Mouse (Mus musculus) liver, adult 2 months (tissue): Measurements from ENCODE around the gene Rims4.

Experiments used
- CTCF ChIP-seq: fragments of 200-500 bp; IDR thresholded peaks from 2 replicates; pipeline ENCODE4 v1.5.1; 2011; ENCODE audit warnings: low read depth, low read length, control low read depth
- POLR2A ChIP-seq: fragments of 200-500 bp; IDR thresholded peaks from 2 replicates; pipeline ENCODE4 v1.6.1; 2011; ENCODE audit warnings: low read length, control low read depth; ENCODE audit not compliant: insufficient read depth; ENCODE audit errors: extremely low read depth

DNA sequence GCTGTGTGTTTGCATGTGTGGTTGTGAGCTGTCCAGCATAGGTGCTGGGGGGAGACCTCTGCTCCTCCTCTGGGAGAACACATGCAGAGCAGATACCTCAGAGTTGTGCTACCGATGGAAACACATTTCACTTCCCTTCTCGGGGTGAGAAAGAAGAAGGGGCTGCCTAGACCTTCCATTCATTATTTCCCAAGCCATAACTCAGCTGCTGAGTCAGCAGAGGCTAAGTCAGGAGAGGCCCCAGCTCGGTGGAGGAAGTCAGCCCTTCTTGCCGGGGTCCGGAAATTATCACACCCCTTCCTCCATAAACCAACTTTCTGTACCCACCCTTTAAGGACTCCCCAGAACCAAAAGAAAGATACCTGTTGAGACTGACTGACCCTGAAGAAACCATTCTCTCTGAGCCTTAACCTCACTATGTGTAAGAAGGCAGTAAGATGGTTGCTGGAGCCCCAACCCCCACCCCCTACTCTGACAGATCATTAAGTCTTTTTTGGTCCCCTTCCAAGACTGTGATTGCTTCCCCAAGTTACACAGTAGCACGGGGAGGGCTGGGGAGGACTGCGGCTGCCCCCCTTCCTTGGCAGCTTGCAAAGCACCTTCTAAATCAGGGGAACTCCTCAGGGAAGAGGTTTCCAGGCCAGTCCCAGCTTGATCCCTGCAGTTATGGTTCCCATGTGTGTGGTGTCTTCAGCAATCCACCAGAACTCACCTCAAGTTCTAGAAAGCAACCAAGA is 10.1 kb upstream of the Rims4 start:
- TF ChIP-seq CTCF: no peak
- TF ChIP-seq POLR2A: no peak
